Mouse (Mus musculus): Measurements from ENCODE around the gene Grm3.

Grm3 gene

GRCm38 (mm10) chr5:9724956-9725600 lies at the start of gene Grm3:
Grm3 (minus strand) TSS chr5:9725170.
- DNase-seq (ENCODE audit: low spot score in 2 of 2): peak in 1 of 2 experiments; percentile 55

DNA sequence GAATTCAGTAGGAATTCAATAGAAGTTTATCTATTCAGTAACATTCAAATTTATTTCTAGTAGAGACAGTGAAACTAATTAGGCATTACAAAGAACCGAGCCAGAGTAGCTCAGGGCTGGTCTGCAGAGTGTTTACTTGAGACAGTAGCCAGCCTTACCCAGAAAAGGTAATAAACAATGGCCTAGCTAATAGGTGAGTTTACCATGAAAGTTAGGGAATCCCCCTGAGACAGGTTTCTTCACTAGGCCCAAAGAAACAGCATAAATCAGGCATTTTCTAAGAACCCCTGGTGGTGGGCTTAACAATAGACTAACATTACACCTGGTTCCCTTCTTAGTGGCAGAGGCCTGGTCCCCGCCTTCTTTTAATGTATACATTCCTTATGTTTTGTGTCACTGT lies 30.8 kb upstream of the Grm3 start:
- DNase-seq (ENCODE audit: low spot score in 2 of 2): no peak

- peak in 1 of 2 experiments; percentile 10 for DNase-seq (ENCODE audit: low spot score in 2 of 2)
Measured at GRCm38 (mm10) chr5:9748184-9748583, 23.2 kb upstream of the Grm3 start.

DNA sequence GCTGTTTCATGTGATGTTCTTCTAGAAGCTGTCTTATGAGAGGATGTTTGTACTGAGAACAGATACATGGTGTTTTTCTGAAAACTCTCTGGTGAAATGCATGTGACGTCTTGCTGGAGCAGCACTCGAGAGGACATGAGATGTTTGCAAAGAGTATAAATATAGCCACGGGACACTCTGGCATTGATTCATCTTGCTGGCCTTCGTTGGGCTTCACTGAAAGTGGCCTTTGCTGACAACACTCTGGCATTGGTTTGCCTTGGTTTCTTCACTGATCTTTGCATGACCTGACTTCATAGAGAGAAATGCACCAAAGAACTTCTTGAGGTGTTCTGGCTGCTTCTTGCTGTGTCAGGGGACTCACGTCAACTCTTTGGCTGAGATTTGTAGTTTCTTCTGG lies 19.1 kb upstream of the Grm3 start:
- no peak for DNase-seq (ENCODE audit: low spot score in 2 of 2)

GRCm38 (mm10) chr5:9725601-9726268 lies 765 bp upstream of the Grm3 start:
- DNase-seq (ENCODE audit: low spot score in 2 of 2): peak; percentile 84 to 90

- DNase-seq (ENCODE audit: low spot score in 2 of 2): peak; percentile 50 to 61
Measured at GRCm38 (mm10) chr5:9724287-9724955, 549 bp downstream of the Grm3 start.

GRCm38 (mm10) chr5:9721136-9721535 lies 3.8 kb downstream of the Grm3 start:
- DNase-seq (ENCODE audit: low spot score in 2 of 2): no peak

GRCm38 (mm10) chr5:9716295-9716694 lies 8.7 kb downstream of the Grm3 start:
- peak in 1 of 2 experiments; percentile 40 for DNase-seq (ENCODE audit: low spot score in 2 of 2)

DNA sequence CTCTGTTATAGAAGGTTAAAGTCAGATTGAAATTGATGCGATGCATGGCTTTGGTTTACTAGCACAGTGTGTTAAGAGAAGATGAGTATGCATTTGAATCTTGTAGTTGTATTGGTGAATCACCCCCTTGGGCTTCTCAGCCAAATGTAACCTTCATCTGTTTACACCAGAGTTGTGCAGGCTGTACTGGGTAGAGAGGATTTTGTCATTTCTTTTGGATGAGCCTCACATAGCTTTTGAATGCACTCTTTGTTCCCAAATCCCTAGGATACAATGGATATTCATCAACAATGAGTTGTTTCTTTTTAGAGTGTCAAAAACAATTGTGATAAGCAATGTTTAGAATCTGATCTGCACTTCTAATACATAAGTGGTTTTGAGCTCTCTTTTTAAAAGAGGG lies 17.9 kb downstream of the Grm3 start:
- DNase-seq (ENCODE audit: low spot score in 2 of 2): no peak

GRCm38 (mm10) chr5:9703385-9704009 lies 21.5 kb downstream of the Grm3 start:
- no peak for DNase-seq (ENCODE audit: low spot score in 2 of 2)

GRCm38 (mm10) chr5:9702656-9703384 lies 22.1 kb downstream of the Grm3 start:
- no peak for DNase-seq (ENCODE audit: low spot score in 2 of 2)

- no peak for DNase-seq (ENCODE audit: low spot score in 2 of 2)
Measured at GRCm38 (mm10) chr5:9692333-9692732, 32.6 kb downstream of the Grm3 start.

GRCm38 (mm10) chr5:9690599-9691242 lies 34.2 kb downstream of the Grm3 start:
- DNase-seq (ENCODE audit: low spot score in 2 of 2): no peak

- no peak for DNase-seq (ENCODE audit: low spot score in 2 of 2)
Measured at GRCm38 (mm10) chr5:9690192-9690591, 34.8 kb downstream of the Grm3 start.

DNA sequence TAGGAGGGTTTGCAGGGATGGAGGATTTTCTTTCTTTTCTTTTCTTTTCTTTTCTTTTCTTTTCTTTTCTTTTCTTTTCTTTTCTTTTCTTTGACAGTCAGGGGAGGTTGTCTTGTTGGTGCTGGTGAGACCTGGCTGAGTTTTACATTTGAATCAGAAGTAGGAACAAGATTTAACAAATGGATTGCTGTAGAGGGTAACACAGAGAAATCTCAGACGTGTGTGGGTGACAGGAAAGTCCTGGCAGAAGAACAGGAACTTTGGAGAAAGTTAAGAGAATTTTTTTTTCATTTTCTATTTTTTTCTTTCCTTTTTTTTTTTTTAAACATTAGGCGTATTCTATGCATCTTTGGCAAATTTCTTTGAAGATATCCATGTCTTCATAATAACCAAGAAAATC lies 41.8 kb downstream of the Grm3 start:
- no peak for DNase-seq (ENCODE audit: low spot score in 2 of 2)

GRCm38 (mm10) chr5:9669002-9669401 lies 56.0 kb downstream of the Grm3 start:
- no peak for DNase-seq (ENCODE audit: low spot score in 2 of 2)

- DNase-seq (ENCODE audit: low spot score in 2 of 2): peak in 1 of 2 experiments; percentile 38
Measured at GRCm38 (mm10) chr5:9663416-9663815, 61.6 kb downstream of the Grm3 start.

- peak; percentile 56 to 86 for DNase-seq (ENCODE audit: low spot score in 2 of 2)
Measured at GRCm38 (mm10) chr5:9661870-9662589, 62.9 kb downstream of the Grm3 start.

DNA sequence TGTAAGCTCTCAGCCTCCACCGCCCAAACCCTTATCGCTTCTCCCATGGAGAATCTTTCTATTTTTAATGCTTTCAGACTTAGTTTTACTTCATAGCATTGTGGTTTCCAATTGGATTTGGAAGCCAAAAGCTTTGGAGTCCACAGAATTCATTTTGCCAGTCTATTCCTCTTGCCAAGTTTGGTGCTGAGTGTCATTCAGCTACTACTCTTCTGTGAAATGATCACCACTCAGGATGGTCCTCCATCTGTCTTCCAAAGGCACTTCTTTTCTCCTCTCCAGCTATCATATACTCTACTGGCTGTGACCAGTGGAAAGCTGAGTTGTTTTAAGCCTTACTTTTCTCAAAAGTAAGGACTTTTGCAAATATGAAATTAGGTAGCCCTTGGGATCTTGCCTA lies 86.4 kb downstream of the Grm3 start:
- DNase-seq (ENCODE audit: low spot score in 2 of 2): peak in 1 of 2 experiments; percentile 22

GRCm38 (mm10) chr5:9627220-9627619 lies 97.8 kb downstream of the Grm3 start:
- DNase-seq (ENCODE audit: low spot score in 2 of 2): peak in 1 of 2 experiments; percentile 18

Measured in frontal cortex, postnatal 36 days (tissue).